Mouse (Mus musculus): Measurements from ENCODE around the gene Rab33a.

The Rab33a gene

DNA sequence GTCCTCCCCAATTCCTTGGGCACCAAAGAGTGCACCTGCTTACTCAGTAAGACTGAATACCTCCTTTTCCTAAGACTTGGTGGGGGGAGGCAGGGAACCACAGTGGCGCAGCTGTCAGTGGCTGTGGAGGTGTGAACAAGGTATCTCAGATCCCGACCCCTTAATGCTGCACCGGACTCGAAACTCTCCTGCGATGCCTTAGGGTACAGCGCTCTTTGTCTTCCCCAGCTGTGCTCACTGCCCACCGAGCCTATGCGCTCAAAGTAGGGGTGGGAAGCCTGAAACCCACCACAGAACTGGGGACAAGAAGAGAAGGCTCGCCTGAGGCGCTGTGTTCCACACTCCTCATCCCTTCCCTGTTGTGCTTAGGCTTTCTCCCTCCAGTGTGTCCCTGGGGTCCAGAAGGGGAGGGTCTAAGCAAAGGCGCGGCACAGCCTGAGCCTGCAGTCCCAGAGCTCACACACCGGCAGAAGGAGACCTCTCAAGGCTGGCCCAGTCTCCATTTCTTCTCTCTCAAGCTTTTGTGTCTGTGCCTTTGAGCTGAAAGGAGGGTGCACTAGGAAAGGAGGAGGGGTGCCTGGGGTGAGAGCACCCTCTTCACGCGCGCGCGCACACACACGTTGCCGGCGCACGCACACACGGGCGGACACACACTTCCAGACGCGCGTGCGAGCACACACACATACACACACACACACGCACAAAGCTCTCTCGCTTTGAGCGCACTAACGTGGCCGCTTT lies at the start of gene Rab33a:
Gene Rab33a (plus strand): TSS at position 478 of the 741 bp plus-strand sequence.
- peak; percentile 60 for DNase-seq

DNA sequence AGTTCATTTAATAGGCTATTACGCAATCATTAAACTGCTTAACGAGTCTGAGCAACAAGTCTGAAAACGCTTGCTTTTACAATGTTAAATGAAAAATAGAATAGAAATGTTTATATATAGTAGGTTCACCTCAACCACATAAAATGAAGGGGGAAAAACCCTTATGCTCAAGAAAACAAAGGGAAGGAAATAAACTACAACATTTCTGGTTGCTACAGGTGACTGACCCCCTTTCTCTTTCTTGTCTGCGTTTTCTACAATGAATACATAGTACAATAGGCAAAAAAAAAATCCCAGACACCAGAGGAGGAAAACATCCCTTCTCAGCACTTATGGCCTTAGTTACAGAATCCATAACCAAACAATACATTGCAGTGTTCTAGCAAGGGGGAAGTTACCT lies 38.0 kb upstream of the Rab33a start:
- no peak for DNase-seq

DNA sequence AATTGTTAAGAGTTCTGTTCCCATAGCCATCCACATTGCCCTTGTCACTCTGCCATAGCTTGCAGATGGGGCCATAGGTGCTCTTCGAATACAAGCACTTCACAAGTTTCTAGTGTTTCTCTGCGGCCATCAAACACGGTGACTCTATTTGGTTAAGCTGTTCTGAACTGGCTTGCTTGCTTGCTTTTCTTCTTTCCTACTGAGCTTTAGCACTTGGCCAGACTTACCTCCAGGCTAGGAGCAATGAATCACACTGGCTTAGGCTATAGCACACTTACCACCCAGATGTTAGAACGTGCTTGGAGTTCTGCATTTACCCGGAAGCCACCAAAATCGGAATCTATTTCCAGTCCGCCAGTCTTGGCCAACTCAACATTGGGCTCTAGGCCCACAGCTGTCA lies 37.4 kb upstream of the Rab33a start:
- DNase-seq: no peak

DNA sequence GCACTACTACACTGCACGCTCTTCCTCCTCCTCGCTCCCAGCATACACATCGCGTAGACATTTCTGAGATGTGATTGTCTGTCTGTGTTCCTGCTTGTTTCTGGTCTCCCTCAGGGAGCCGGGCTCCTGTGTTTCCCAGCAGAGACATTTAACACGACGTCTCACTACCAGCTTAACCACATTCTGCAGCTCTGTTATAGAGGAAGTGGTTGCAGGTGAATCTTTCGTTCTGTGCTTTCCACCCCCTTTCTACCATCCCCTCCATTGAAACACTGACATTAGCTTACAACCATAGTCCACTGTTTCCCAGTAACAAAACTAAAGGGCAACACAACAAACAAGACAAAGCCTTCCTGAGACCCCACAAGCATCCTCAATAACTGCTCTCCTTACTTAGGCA lies 25.3 kb upstream of the Rab33a start:
- DNase-seq: no peak

DNA sequence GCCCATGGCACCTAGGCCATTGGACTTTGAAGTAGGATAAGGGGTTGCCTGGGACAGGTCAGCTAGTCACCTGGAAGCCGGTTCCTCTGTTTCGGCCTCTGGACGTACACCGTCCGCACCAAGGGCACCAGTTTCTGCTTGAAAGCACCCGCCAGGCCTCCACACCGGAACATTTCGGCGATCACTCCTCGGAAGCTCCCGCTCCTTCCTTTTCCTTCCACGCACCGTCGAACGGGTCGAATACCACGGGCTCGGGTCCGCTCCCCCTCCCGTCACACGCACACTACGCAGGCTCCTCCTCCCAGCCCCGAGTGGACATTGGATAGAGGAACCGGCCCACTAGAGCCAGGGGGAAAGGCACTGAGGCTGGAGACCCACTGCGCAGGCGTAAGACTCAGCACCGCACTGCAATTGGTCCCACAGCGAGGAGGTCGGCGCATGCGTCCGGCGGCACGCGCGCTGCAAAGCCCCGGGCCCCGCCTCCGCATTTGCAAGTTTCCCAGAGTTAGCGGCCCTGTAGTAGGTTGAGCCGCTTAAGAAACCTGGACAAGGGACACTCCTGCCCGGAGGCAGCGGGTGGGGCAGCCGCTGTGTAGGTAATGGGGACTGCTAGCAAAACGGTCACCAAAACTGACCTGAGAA lies 5.8 kb upstream of the Rab33a start, which contains the start of gene Aifm1:
Gene Aifm1 (minus strand): TSS at position 398 of the 642 bp plus-strand sequence.
- DNase-seq: peak; percentile 89

DNA sequence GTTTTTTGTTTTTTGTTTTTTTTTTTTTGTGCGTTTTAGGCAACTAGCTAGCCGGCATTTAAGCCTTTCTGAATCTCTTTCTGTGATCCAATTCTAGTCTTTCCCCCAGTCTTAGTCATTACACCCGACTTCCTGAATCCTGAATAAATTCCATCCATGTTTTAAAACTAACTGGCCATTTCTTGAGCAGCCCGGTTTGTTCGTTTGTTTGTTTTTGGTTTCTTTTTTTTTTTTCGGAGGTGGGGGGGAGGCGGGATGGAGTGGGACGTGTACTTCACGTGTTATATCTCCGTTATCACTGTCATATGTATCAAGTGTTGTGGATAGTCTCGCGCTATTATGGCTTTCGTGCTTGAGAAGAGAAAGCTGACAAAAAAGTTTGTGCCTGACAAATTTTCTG lies 5.3 kb upstream of the Rab33a start:
- no peak for DNase-seq

DNA sequence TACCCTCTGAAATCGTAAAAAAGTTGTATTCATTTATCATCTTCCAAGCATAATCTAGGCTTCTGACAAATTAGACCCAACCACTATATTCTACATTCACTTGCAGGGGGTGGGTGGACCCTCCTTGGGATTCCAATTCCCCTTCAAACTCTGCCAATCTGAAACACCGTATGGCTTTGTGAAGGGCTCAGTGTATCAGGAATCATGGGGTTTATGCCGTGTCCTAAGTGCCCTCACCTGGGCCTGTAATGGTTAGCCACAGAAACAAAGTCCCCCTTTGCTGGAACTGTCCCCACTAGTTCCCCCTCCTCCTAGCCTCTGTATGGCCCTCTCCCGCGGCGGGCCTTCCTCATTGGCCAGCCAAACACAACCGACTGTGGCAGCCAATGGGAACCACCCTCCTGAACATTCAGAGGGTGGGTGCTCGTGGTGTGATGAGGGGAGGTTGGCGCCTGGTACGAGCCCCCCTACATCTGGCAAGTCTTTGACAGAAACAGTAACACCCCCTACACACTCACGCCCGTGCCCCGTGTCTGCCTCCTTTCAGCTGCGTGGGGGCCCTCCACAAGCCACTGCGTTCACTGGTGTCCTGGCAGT lies 776 bp upstream of the Rab33a start:
- peak; percentile 67 for DNase-seq

DNA sequence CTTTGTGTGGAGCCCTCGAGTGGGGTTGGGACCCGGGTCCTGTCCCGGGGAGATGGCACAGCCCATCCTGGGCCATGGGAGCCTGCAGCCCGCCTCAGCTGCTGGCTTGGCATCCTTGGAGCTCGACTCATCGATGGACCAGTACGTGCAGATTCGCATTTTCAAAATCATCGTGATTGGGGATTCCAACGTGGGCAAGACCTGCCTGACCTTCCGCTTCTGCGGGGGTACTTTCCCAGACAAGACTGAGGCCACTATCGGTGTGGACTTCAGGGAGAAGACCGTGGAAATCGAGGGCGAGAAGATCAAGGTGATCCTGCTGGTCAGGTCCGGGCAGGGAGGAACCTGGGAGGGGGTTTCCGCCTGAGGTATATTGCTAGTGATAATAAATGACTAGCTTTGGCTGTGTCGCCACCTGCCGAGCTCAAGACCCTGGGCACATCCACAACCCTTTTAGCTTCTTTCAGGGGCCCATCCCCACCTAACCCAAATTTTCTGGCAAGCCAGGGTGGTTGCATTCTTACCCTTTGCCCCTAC lies 532 bp downstream of the Rab33a start:
- peak; percentile 39 for DNase-seq

DNA sequence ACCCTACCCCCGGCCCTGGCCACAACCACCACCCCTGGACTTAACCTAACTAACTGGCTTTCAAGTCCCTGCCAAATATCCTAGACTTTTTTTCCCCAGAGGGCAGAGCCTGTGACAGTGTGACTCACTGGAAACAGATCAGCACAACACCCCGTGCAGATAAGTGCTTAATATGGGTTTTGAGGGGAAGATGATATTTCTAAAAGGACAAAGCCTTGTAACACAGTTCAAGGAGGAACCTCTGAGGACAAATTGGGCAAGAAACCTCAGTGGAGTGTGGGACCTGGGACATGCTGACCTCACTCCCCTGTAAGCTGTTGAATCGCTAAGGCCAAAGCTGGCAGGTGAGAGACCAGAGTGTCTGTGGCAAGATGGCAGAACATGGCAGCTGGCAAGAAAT lies 2.6 kb downstream of the Rab33a start:
- DNase-seq: no peak

DNA sequence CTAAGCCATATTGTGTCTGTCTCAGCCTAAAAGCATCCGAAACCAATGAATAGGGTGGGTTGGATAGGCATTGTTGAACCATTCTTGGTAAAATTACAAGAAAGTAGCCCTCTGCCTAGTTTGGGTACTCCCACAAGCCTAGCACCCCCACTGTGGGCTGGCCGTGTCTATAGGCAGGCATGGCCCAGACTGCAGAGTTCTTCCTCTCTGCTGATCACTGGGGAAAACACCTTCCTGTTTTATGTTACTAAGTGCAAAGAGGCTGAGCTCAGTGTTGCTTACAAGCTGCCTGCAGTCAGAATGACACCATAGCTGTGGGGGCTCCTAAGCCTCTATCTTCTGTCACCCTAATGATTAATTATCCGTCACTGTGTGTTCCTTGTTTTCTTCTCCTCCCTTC lies 4.4 kb downstream of the Rab33a start:
- no peak for DNase-seq

DNA sequence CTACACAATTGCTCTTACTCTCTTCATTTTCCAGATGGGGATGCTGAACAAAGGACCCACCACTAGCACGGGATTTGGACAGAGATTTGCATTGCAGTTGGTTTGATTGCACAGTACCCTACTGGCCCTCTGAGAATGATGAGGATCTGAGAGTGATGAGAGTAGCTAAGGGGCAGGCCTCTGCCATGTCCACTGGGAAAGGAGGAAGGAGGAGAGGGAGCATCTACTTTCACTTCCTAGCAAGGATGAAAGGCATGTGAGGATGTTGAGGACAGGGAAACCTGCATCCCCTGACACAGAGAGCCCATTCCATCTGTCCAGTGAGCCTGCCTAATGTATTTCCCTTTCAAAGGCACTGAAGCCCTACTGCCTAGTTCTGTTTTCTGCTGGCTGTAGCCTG lies 6.2 kb downstream of the Rab33a start:
- no peak for DNase-seq

DNA sequence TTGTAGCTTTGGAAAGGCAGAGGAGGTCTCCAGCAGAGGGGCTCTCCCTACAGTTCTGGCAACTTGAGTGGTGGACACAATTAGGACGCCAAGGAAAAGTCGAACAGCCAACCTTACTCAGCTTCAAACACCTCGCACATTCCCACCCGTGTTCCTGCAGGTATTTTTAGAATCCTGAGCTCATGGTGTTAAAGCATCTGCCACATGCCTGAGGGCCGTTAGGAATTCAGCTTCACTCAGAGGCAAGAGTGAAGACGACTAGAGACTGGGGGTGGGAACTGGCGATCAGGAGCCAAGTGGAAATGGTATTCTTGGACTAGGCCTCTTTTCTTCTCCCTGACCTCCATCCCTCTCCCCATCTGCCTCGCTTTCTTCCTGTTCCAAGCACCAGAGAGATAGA lies 6.8 kb downstream of the Rab33a start:
- DNase-seq: no peak

DNA sequence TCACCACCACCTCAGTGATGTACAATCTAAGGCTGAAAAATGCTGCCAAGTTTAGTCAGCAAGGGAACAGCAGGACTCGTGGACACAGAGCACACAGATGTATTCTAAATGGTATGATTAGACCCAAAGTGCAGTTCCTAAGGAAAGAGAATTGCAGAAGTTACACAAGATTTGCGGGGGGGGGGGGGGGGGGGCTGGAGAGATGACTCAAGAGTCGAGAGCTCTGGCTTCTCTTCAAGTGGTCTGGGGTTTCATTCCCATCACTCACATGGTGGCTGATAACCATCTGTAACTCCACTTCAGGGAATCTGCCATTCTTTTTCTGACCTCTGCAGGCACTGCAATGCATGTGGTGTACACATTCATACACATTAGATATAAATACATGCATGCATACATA lies 7.3 kb downstream of the Rab33a start:
- no peak for DNase-seq

DNA sequence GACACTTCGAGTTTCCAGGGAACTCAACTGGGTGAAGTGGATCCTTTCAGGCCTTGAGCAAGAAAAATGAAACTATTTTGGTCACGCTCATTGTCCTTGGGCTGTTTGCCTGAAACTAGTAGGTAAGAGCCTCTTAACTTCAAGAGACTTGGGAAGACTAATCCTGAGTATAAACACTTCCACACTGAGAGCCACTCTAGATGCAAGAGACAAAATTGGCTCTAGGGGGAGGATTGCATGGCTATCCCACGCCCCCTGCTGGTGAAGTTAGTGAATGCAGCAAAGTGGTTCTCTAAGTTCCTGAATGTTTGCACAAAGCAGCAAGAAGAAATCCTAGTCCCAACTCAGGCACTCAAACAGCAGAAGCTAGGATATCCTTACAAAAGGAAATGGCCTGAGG lies 13.1 kb downstream of the Rab33a start:
- DNase-seq: peak; percentile 82
